Mouse (Mus musculus) G1E (cell line): ENCODE measurements around the gene St6gal1. TPM values are rescaled to one million over a fixed set of nuclear protein-coding genes. Genes with fewer than 3 reads are reported as not detected.

Experiments
- ATAC-seq: 2 replicates; pipeline ENCODE4 v1.8.0; 2016; ENCODE audit warnings: mild to moderate bottlenecking; ENCODE audit not compliant: insufficient number of reproducible peaks, poor library complexity, low FRiP score, severe bottlenecking; ENCODE audit errors: extremely low read depth
- DNase-seq: peaks from one replicate; pipeline ENCODE4 v3.0.0; 2012; ENCODE audit warnings: low spot score
- H3K27me3 ChIP-seq: 2 replicates; pipeline ENCODE4 v1.6.1; 2012; ENCODE audit warnings: mild to moderate bottlenecking, low read length, inconsistent platforms; ENCODE audit not compliant: insufficient read depth
- H3K36me3 ChIP-seq: replicated peaks from 2 replicates; pipeline ENCODE3; 2012; ENCODE audit warnings: mild to moderate bottlenecking, inconsistent platforms
- H3K4me1 ChIP-seq: 2 replicates; pipeline ENCODE4 v1.6.1; 2012; ENCODE audit warnings: low read depth, low read length, inconsistent platforms, mixed read lengths; ENCODE audit not compliant: insufficient read depth
- H3K4me3 ChIP-seq: 2 replicates; pipeline ENCODE4 v1.5.1; 2012; ENCODE audit warnings: low read depth, mild to moderate bottlenecking, inconsistent platforms, low read length, moderate library complexity, mixed read lengths
- H3K9me3 ChIP-seq: replicated peaks from 2 replicates; pipeline ENCODE4 v1.6.1; 2012; ENCODE audit warnings: inconsistent platforms
- CTCF ChIP-seq: IDR thresholded peaks from 2 replicates; pipeline ENCODE4 v1.5.1; 2012; ENCODE audit warnings: low read depth, low read length, inconsistent platforms, mixed read lengths
- GATA1 ChIP-seq: IDR thresholded peaks from 2 replicates; pipeline ENCODE4 v1.6.1; 2012; ENCODE audit warnings: borderline replicate concordance, low read length, inconsistent platforms, mixed read lengths
- GATA2 ChIP-seq: IDR thresholded peaks from 2 replicates; pipeline ENCODE4 v1.6.1; 2012; ENCODE audit warnings: low read depth, low read length, inconsistent platforms, borderline replicate concordance
- POLR2AphosphoS5 ChIP-seq: IDR thresholded peaks from 2 replicates; pipeline ENCODE4 v1.6.1; 2012; ENCODE audit warnings: low read depth, low read length, inconsistent platforms; ENCODE audit not compliant: insufficient replicate concordance
- TAL1 ChIP-seq: conservative IDR thresholded peaks from 2 replicates; pipeline ENCODE4 v1.6.1; 2012; ENCODE audit warnings: low read depth, low read length, inconsistent platforms, mixed read lengths
- polyA plus RNA-seq: library from polyadenylated mRNA; stranded (reverse); fragments of >175 nt; gene quantifications from 2 replicates; pipeline ENCODE4 v1.2.3, GENCODE M21; 2012
- total RNA-seq, 2 experiments: library from RNA; stranded (forward) in 1 of 2; stranded (reverse) in 1 of 2; fragments of 200-1000 nt in 1 of 2; fragments of >200 nt in 1 of 2; fragmentation: Nextera tagmentation in 1 of 2; gene quantifications; 2 replicates each; pipeline ENCODE4 v1.2.3; 2014 to 2017

The St6gal1 gene
- total and polyA plus RNA-seq, 3 experiments, result 0.24 to 4.0 (median 3.0) TPM

DNA sequence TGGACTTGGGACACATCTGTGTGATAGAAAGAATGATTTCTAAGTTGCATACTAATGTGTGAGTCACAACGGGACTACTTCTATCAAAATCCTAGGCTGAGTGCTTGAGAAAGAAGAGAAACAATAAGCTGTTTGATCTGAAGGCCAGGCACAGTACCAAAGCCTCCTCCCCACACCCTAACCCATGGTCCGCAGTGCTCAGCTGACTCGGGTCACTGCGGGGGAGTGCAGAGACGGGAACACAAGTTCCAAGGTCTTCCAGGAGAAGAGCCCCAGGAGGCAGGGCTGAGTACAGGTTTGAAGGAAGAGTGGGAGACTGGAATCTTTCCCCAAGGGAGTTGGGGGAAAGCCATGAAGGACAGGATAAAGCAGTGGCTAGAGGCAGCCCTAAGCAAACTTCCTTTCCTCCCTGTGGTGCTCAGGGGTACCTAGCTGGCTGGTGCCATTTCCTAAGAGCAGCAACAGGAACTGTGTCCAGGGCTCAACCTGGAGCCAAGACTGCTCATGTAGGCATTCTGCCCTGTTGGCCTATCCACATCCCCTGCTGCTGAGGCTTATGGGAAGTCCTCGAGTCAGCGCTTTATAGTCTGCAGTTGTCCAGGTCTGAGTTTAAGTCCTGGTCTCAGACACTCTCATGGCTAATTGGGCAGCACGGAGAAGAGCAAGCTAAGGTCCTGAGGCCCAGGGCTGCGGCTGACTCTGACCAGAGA, 48.1 kb downstream of the St6gal1 start:
- H3K36me3 ChIP-seq, result no peaks in the 10 kb centered on the region
- H3K4me1 ChIP-seq, result no peaks in the 10 kb centered on the region
- ATAC-seq (no peak), DNase-seq (no peak)
- H3K9me3 ChIP-seq, result no peaks in the 10 kb centered on the region
- H3K27me3 ChIP-seq, result no peaks in the 10 kb centered on the region; the same call in 1 of the 2 replicates
- no peak overlapping the region for H3K4me3 ChIP-seq
- TF ChIP-seq CTCF, result no peak
- TF ChIP-seq TAL1, result no peak
- no peak for TF ChIP-seq GATA2
- TF ChIP-seq GATA1, result no peak
- no peak for TF ChIP-seq POLR2AphosphoS5

DNA sequence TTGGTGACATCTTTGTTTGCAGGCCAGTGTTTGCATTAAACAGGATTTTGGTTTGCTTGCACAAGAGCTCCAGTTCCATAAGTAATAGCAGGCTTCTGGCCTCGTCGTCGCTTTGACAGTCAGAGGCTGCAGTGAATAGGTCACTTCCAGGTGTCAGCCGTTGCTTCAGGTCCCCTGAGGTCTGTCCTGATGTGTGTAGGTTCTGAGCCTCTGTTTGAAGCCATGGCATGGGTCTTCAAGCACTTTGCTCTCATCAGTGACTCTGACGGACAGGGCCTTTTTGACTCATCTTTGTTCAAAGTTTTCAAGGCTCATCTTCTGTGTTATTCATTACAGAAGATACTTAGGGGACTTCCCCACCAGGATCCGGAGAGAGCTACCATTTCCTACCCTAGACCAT, 49.5 kb downstream of the St6gal1 start:
- Histone ChIP-seq H3K36me3 (no peaks in the 10 kb centered on the region), H3K27me3 (no peaks in the 10 kb centered on the region; the same call in 1 of the 2 replicates), H3K9me3 (no peaks in the 10 kb centered on the region), H3K4me3 (no peak overlapping the region), H3K4me1 (no peaks in the 10 kb centered on the region)
- ATAC-seq, result no peak
- DNase-seq, result no peak
- no peak for TF ChIP-seq GATA2
- no peak for TF ChIP-seq CTCF
- no peak for TF ChIP-seq GATA1
- TF ChIP-seq TAL1, result no peak
- TF ChIP-seq POLR2AphosphoS5, result no peak

DNA sequence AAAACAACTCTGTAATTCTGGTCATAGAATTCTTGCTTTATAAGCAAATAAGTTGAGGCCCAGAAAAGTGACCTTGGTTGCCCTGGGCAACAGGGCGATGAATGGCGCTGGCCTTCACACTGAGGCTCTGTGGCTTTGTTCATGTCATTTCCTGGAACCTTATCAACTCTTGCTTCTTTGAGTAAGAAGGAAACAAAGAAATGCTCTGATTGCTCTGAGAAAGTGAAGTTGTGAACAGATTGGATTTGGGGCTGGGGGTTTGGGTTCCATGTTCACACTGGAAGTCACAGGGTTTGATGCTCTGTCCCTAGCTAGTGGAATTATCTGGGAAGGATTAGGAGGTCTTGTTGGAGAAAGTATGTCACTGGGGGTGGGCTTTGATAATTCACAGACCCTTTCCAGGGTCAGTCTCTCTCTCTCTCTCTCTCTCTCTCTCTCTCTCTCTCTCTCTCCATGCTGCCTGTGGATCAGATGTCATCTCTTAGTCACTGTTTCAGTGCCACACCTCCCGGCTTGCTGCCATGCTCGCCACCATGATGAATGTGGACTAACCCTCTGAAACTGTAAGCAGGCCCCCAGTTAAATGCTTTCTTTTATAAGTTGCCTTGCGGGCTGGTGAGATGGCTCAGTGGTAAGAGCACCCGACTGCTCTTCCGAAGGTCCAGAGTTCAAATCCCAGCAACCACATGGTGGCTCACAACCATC, 50.2 kb downstream of the St6gal1 start:
- Histone ChIP-seq H3K36me3 (no peaks in the 10 kb centered on the region), H3K27me3 (no peaks in the 10 kb centered on the region; the same call in 1 of the 2 replicates), H3K9me3 (no peaks in the 10 kb centered on the region), H3K4me3 (no peak overlapping the region), H3K4me1 (0 out of 2 replicates have a peak, but pooled peaks cover 1% of the 10 kb centered on the region)
- TF ChIP-seq POLR2AphosphoS5 (no peak), GATA2 (no peak), TAL1 (no peak), GATA1 (no peak), CTCF (no peak)
- ATAC-seq (no peak), DNase-seq (no peak)

DNA sequence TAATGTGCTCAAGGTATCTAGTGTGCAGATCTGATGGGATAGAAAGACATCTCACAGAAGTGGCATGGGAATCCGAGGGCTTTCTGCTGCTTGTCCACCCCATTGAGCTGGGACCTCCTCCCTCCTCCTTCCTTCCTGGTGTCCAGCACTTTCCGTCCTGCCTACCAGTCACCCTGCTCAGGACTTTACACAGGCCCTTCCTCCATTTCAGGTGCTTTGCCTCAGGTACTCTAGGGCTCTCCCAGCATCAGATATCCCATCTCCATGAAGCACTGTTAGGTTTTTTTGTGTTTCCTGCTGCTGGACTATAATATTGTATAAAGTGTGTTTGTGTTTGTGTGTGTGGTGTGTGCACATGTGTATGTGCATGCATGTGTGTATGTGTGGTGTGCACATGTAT, 51.1 kb downstream of the St6gal1 start:
- no peaks in the 10 kb centered on the region for H3K36me3 ChIP-seq
- ATAC-seq (no peak), DNase-seq (no peak)
- no peak overlapping the region for H3K4me3 ChIP-seq
- peaks cover 6% of the 10 kb centered on the region for H3K4me1 ChIP-seq
- TF ChIP-seq CTCF (no peak), POLR2AphosphoS5 (no peak), GATA1 (no peak), TAL1 (no peak), GATA2 (no peak)
- no peaks in the 10 kb centered on the region for H3K9me3 ChIP-seq
- no peaks in the 10 kb centered on the region; the same call in 1 of the 2 replicates for H3K27me3 ChIP-seq

DNA sequence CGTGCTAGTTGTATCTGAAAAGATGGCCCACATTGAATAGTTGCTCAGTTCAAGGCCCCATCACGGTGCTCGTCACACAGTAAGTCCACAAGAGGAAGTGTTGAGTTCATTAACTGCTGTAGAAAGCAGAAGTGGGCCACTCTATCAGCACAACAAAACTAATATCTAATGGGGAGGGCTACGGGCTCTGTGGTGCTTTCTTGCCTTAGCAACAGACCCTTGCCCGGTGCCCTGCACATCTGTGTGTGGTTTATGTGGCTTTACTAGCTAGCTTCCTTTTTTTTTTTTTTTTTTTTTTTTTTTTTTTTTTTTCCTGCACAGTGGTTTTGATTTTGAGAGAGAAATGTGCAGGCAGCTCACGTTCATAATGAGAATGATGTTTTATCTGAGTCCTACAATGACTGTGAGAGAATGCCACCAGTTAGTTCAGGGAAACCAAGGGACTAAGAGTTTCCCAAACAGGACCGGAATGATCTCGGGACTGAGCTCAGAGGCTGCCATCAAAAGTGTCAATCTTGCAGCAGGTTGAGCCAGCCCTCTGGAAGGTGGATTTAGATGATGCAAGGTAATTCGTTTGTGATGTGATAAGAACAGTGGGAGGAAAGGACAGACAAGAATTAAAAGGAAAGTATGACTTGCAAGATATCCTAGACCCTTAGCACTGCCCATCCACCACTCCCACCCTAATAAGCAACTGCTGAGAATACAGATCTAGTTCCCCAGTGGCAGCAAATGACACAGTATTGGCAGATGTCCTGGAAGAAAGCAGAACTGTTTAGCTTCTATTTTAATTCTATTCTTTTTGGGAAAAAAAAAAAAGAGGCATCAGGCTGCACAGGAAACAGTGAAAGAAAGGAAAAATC, 55.6 kb downstream of the St6gal1 start:
- Histone ChIP-seq H3K4me3 (no peak overlapping the region), H3K9me3 (no peaks in the 10 kb centered on the region), H3K36me3 (no peaks in the 10 kb centered on the region), H3K27me3 (no peaks in the 10 kb centered on the region), H3K4me1 (peaks cover 10% of the 10 kb centered on the region)
- DNase-seq (no peak), ATAC-seq (peak; percentile 82)
- TF ChIP-seq GATA1 (no peak), TAL1 (no peak), POLR2AphosphoS5 (no peak), GATA2 (no peak), CTCF (no peak)

DNA sequence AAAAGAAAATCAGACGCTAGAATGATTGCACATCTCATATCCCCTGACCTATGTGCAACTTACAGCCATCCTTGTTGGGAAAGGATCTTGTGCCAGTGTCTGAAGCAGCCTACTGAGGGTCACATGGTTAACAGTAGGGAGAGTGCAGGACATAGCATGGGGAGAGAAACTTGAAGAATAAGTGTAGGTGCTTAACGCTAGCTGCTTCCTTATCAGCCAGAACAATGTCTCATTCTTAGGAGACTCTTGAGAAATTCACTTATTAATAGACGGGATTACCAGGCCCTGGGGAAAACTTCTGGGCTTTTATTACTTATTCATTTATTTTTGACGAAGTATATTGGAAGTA, 56.2 kb downstream of the St6gal1 start:
- no peaks in the 10 kb centered on the region for H3K27me3 ChIP-seq
- no peaks in the 10 kb centered on the region for H3K9me3 ChIP-seq
- no peak overlapping the region for H3K4me3 ChIP-seq
- TF ChIP-seq GATA1 (no peak), POLR2AphosphoS5 (no peak), TAL1 (no peak), GATA2 (no peak), CTCF (no peak)
- ATAC-seq, result no peak
- H3K4me1 ChIP-seq, result peaks cover 10% of the 10 kb centered on the region
- no peak for DNase-seq
- H3K36me3 ChIP-seq, result no peaks in the 10 kb centered on the region
